Mouse (Mus musculus): ENCODE results near the gene Col9a1. TPM values are rescaled to one million over a fixed set of nuclear protein-coding genes. Genes with fewer than 3 reads are reported as not detected.

Col9a1 gene
- polyA plus RNA-seq, 1 experiment from 2014 or later = 1.8 TPM

DNA sequence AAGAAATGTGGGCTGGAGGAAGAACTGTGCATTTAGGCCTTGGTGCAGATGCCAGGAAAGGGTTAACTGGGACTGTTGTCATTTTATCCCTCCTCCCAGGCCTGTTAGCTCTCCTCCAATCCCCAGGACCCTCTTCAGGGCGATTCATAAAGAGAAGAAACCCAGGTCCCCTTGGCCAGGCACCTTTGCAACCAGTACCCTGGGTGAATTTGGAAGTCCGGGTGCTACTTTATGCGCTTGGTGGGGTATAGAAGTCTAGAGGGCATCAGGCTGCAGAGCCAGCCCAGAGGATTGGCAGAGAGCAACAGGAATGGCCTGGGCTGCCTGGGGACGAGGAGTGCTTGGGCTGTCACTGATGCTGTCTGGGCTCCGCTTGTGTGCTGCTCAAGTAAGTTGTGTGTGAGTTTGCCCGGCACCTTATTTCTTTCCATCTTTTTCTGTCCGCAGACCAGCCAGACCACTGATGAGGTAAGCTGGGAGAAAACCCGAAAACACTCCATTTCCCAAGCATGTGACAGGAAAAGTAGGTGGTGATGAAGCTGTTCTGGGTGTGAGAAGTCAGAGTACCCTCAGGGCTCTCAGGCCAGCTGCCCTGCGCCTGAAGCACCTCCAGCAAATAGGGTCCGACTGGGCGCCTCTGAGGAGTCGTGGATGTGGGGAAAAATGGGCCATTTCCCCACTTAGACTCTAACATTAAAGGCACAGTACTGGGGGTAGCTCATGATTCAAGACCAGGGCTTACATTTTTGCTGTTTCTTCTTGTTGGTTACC is 17.8 kb downstream of the Col9a1 start:
- Histone ChIP-seq H3K36me3 (ENCODE audit: control insufficient read depth, insufficient read depth, low read length) (no peaks in the 10 kb centered on the region), H3K4me2 (ENCODE audit: low read length) (no peak overlapping the region), H3K27ac (ENCODE audit: low read length) (no peak overlapping the region), H3K9ac (ENCODE audit: low read depth, low read length) (no peak overlapping the region), H3K27me3 (ENCODE audit: control insufficient read depth, insufficient read depth, low read depth, low read length) (no peaks in the 10 kb centered on the region), H3K4me1 (ENCODE audit: control insufficient read depth, insufficient read depth, low read length) (no peaks in the 10 kb centered on the region), H3K9me3 (replicated peaks; ENCODE audit: control insufficient read depth, low read length, poor library complexity, severe bottlenecking) (no peaks in the 10 kb centered on the region), H3K4me3 (ENCODE audit: low read depth, low read length) (no peak overlapping the region)
- WGBS = 58% methylated on average over 12 of the region's 12 CpGs
- ATAC-seq = no peak

DNA sequence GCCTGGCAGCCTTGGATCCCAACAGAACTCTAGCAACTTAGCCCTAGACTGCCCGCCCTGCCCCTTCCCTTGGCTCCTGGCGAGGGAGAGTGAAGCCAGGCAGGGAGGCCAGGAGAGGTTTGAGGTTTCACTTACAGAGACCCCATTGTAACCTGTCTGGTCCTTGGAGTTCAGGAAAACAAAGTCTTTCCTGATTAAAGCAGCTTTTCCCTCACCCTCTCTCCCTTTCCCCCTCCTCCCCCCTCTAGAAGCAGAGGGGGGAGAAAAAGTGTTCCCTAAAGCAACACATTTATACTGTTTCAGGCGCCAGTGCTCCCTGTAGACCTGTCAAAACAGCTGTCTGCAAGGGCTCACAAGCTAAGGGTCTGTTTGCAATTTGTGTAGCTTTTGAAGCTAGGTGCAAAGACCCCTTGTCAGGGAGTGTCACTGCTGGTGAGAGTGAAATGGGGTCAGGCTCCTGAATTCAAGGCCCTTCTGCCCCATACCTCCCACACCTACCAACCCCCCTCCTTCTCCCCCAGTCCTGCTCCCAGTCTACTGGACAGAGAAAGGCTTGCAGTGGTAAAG is 18.6 kb downstream of the Col9a1 start:
- H3K36me3 ChIP-seq (ENCODE audit: control insufficient read depth, insufficient read depth, low read length) = no peaks in the 10 kb centered on the region
- H3K27me3 ChIP-seq (ENCODE audit: control insufficient read depth, insufficient read depth, low read depth, low read length) = no peaks in the 10 kb centered on the region
- H3K27ac ChIP-seq (ENCODE audit: low read length) = no peak overlapping the region
- H3K4me2 ChIP-seq (ENCODE audit: low read length) = no peak overlapping the region
- no peaks in the 10 kb centered on the region for H3K4me1 ChIP-seq (ENCODE audit: control insufficient read depth, insufficient read depth, low read length)
- H3K4me3 ChIP-seq (ENCODE audit: low read depth, low read length) = no peak overlapping the region
- no peaks in the 10 kb centered on the region for H3K9me3 ChIP-seq (replicated peaks; ENCODE audit: control insufficient read depth, low read length, poor library complexity, severe bottlenecking)
- H3K9ac ChIP-seq (ENCODE audit: low read depth, low read length) = no peak overlapping the region
- 48% methylated on average over 3 of the region's 3 CpGs for WGBS
- peak; percentile 39; the same call in 1 of the 2 replicates for ATAC-seq

DNA sequence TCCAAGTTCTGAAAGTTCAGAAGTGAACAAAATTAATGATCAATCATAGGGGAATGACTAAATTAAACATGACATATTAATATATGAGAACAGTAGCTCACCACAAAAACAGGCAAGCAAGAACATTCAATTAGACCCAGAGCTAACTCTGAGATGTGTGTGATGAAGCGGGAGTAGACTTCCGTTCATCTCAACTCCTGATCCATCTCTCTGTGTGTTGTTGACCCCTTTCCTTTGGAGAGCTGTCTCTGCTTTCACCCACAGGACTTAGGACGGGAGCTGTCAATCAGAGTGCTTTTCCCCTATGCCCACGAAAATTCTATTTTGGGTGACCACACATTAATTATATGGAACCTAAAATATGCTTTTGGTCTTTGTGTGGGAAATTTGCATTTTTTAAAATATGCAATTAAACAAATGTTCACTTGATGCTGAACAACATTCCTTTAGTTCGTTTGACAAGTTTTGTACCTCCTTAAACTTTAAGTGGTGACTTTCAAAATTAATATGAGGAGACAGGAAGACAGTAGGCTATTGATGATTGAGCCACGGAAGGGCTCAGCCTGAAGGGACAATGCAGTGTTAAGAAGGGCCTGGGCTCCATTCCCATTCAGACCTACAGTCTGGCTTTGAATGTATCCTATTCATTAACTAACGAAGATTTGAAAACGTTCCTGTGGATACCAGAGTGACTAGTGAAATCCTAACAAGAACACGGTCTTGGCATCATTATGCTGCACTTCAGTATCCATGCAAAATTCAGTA is 34.4 kb downstream of the Col9a1 start:
- WGBS = 62% methylated on average over 9 of the region's 9 CpGs
- no peak overlapping the region for H3K4me3 ChIP-seq (ENCODE audit: low read depth, low read length)
- no peaks in the 10 kb centered on the region for H3K36me3 ChIP-seq (ENCODE audit: control insufficient read depth, insufficient read depth, low read length)
- H3K27ac ChIP-seq (ENCODE audit: low read length) = no peak overlapping the region
- no peak overlapping the region for H3K4me2 ChIP-seq (ENCODE audit: low read length)
- no peaks in the 10 kb centered on the region for H3K27me3 ChIP-seq (ENCODE audit: control insufficient read depth, insufficient read depth, low read depth, low read length)
- H3K9ac ChIP-seq (ENCODE audit: low read depth, low read length) = no peak overlapping the region
- no peak for ATAC-seq
- H3K9me3 ChIP-seq (replicated peaks; ENCODE audit: control insufficient read depth, low read length, poor library complexity, severe bottlenecking) = no peaks in the 10 kb centered on the region; the same call in 1 of the 2 replicates
- no peaks in the 10 kb centered on the region for H3K4me1 ChIP-seq (ENCODE audit: control insufficient read depth, insufficient read depth, low read length)

DNA sequence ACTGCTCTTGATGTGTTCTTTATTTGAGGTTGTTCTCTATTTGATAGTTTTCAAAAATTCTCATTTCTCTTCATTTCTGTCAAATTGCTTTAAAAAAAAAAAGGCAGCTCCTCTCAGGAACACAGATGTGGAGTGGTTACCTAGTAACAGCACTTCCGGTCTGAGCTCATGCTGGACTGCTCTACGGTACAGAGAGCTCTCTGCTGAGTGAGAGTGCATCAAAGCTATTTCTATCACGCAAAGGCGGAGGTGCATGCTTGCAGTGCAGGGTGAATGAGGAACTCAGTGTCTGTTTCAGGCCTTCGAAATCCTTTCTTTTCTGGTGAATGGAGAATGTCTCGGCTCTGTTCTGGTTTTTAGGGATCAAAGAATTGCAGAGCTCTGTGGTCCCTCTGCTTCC is 41.6 kb downstream of the Col9a1 start:
- WGBS = 11% methylated on average over 6 of the region's 6 CpGs
- no peaks in the 10 kb centered on the region for H3K9me3 ChIP-seq (replicated peaks; ENCODE audit: control insufficient read depth, low read length, poor library complexity, severe bottlenecking)
- peaks cover 6% of the 10 kb centered on the region for H3K4me1 ChIP-seq (ENCODE audit: control insufficient read depth, insufficient read depth, low read length)
- ATAC-seq = peak; percentile 96
- H3K36me3 ChIP-seq (ENCODE audit: control insufficient read depth, insufficient read depth, low read length) = no peaks in the 10 kb centered on the region
- H3K4me3 ChIP-seq (ENCODE audit: low read depth, low read length) = no peak overlapping the region
- H3K27me3 ChIP-seq (ENCODE audit: control insufficient read depth, insufficient read depth, low read depth, low read length) = no peaks in the 10 kb centered on the region
- peak overlapping the region; percentile 54 for H3K27ac ChIP-seq (ENCODE audit: low read length)
- H3K9ac ChIP-seq (ENCODE audit: low read depth, low read length) = no peak overlapping the region
- H3K4me2 ChIP-seq (ENCODE audit: low read length) = peak overlapping the region; percentile 20

DNA sequence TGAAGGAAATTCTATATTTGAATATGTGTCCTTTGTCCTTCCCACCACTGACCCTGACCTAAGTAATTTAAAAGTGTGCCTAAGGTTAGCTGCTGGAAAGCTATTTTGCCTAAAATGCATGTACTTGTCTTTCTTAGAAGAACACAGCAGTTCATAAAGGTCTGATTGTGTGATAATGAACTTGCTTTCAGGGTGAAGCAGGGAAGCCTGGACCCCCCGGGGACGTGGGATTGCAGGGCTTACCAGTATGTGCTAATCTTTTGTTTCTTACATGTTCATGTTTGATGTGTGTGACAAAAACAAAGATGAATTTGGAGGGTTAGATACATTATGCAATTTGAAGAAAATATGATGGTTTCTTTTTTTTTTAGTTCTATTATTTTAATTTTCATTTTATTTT is 44.8 kb downstream of the Col9a1 start:
- no peak overlapping the region for H3K9ac ChIP-seq (ENCODE audit: low read depth, low read length)
- no peak overlapping the region for H3K4me2 ChIP-seq (ENCODE audit: low read length)
- H3K27me3 ChIP-seq (ENCODE audit: control insufficient read depth, insufficient read depth, low read depth, low read length) = no peaks in the 10 kb centered on the region
- peaks cover 6% of the 10 kb centered on the region for H3K4me1 ChIP-seq (ENCODE audit: control insufficient read depth, insufficient read depth, low read length)
- H3K36me3 ChIP-seq (ENCODE audit: control insufficient read depth, insufficient read depth, low read length) = no peaks in the 10 kb centered on the region
- no peak overlapping the region for H3K4me3 ChIP-seq (ENCODE audit: low read depth, low read length)
- no peak overlapping the region for H3K27ac ChIP-seq (ENCODE audit: low read length)
- 78% methylated on average over 2 of the region's 2 CpGs for WGBS
- H3K9me3 ChIP-seq (replicated peaks; ENCODE audit: control insufficient read depth, low read length, poor library complexity, severe bottlenecking) = no peaks in the 10 kb centered on the region
- ATAC-seq = no peak

DNA sequence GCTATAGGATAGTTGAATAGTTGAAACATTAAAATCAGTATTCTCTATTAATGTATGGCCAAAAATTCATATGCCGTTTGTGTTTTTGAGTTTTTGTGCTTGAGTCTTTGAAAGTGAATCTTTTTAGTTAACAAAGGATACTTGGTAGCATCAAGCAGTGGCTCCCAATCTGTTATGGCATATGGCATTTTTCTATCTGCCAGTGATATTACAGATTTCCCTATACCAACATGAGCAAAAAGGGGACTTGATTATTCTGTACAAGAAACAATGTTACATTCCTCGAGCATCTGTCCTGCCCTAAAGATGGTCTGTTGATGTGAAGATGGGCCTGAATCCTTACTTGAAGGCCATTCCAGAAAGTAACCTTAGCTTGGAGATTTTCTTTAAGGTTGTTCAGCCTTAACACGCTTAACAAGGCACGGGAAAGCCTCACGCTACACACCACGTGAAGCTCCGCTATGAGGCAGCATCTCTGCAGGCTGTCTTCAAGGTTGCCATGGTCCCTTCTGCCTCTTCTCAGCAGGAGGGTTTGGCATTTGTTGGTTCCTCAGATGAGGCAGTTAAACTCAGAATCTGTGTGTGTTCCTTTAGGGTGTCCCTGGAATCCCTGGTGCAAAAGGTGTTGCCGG is 45.7 kb downstream of the Col9a1 start:
- H3K27ac ChIP-seq (ENCODE audit: low read length) = no peak overlapping the region
- H3K4me3 ChIP-seq (ENCODE audit: low read depth, low read length) = no peak overlapping the region
- no peaks in the 10 kb centered on the region for H3K27me3 ChIP-seq (ENCODE audit: control insufficient read depth, insufficient read depth, low read depth, low read length)
- no peaks in the 10 kb centered on the region for H3K9me3 ChIP-seq (replicated peaks; ENCODE audit: control insufficient read depth, low read length, poor library complexity, severe bottlenecking)
- no peak for ATAC-seq
- no peak overlapping the region for H3K4me2 ChIP-seq (ENCODE audit: low read length)
- peaks cover 6% of the 10 kb centered on the region for H3K4me1 ChIP-seq (ENCODE audit: control insufficient read depth, insufficient read depth, low read length)
- H3K9ac ChIP-seq (ENCODE audit: low read depth, low read length) = no peak overlapping the region
- 75% methylated on average over 8 of the region's 8 CpGs for WGBS
- H3K36me3 ChIP-seq (ENCODE audit: control insufficient read depth, insufficient read depth, low read length) = no peaks in the 10 kb centered on the region

DNA sequence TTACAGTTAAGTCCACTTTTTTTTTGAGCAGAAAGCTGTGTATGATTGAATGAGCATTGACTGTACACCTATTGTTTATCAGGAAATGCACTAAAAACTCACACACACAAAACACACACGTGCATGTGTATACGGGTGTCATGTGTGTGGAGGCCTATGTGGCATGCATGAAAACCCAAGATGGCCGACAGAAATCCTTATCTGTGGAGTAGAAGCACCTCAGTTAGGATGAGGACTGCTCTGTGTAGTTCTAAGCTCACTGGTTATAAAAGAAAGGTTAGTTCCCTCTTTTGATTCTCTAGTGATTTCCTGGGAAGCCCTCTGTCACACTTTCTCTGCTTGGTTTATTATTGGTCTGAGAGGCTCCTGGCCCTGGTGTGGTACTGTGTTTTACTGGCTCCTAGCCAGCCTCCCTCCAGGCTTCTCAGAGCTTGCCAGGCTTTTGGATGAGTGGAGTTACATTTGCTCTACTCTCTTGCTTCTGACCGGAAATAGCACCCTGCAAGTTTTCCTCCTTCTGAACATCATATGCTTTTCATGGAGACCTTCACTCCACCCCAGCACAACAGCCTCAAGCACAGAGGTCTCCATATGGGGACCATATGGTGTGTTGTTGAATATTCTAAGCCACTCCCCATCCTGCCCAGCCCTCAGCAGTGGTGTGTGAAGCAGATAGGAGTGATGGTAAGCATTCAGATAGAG is 48.6 kb downstream of the Col9a1 start:
- H3K4me3 ChIP-seq (ENCODE audit: low read depth, low read length) = no peak overlapping the region
- H3K9me3 ChIP-seq (replicated peaks; ENCODE audit: control insufficient read depth, low read length, poor library complexity, severe bottlenecking) = no peaks in the 10 kb centered on the region
- H3K4me2 ChIP-seq (ENCODE audit: low read length) = no peak overlapping the region
- no peak overlapping the region for H3K27ac ChIP-seq (ENCODE audit: low read length)
- 0 out of 2 replicates have a peak, but pooled peaks cover 2% of the 10 kb centered on the region for H3K4me1 ChIP-seq (ENCODE audit: control insufficient read depth, insufficient read depth, low read length)
- no peaks in the 10 kb centered on the region for H3K27me3 ChIP-seq (ENCODE audit: control insufficient read depth, insufficient read depth, low read depth, low read length)
- ATAC-seq = no peak; the same call in 1 of the 2 replicates
- H3K36me3 ChIP-seq (ENCODE audit: control insufficient read depth, insufficient read depth, low read length) = no peaks in the 10 kb centered on the region
- H3K9ac ChIP-seq (ENCODE audit: low read depth, low read length) = no peak overlapping the region
- WGBS = 82% methylated on average over 4 of the region's 4 CpGs

DNA sequence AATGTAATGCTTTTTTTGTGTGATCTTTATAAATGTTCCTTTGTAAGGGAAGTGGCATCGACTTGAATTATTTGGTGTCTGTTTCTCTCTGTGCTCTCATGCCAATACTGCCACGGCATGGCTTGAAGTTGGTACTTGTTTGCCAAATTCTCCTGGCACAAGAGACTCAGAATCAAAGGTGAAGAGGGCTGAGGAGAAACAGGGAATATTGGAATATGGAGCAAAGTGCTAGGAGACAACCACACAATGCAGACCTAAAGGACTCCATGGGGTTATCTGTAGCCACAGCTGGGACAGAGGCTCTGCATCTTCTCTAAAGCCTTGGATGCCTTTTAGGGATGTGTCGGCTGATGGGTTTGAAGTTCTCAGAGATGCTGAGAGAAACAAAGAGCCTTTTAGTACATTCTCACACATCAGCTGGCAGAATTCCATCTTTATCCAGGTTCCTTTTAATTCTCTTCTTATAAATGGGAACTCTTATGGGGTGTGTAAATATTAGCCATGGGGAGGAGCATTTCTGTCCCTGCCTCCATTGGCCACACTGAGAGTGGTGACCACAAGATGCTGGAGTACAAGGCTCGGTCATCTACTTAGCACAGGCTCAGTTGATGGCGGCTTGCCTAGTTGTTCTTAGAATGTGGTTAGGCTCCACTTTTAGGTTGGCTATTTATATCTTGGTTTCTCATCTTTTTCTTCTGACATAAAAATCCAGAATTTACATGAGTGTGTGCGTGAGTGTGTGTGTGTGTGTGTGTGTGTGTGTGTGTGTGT is 49.7 kb downstream of the Col9a1 start:
- H3K4me3 ChIP-seq (ENCODE audit: low read depth, low read length) = no peak overlapping the region
- H3K4me1 ChIP-seq (ENCODE audit: control insufficient read depth, insufficient read depth, low read length) = peaks cover 5% of the 10 kb centered on the region; the same call in 1 of the 2 replicates
- H3K9ac ChIP-seq (ENCODE audit: low read depth, low read length) = no peak overlapping the region
- H3K9me3 ChIP-seq (replicated peaks; ENCODE audit: control insufficient read depth, low read length, poor library complexity, severe bottlenecking) = no peaks in the 10 kb centered on the region
- H3K27me3 ChIP-seq (ENCODE audit: control insufficient read depth, insufficient read depth, low read depth, low read length) = no peaks in the 10 kb centered on the region
- H3K4me2 ChIP-seq (ENCODE audit: low read length) = no peak overlapping the region
- no peaks in the 10 kb centered on the region for H3K36me3 ChIP-seq (ENCODE audit: control insufficient read depth, insufficient read depth, low read length)
- no peak for ATAC-seq
- WGBS = 77% methylated on average over 6 of the region's 6 CpGs
- H3K27ac ChIP-seq (ENCODE audit: low read length) = no peak overlapping the region

Data from midbrain, embryonic 16.5 days (tissue).